8 mouse cellular contexts compared by ENCODE assay signal in genomic region chr2:26493021-26493781, GRCm38 (mm10). TPM values are rescaled to one million over a fixed set of nuclear protein-coding genes. Genes with fewer than 3 reads are reported as not detected.
A peak's percentile ranks its signal among the peaks of the same experiment; 100 is the strongest.
DNase-seq lines count a peak whose midpoint lies in the region; ATAC-seq and TF ChIP-seq lines count a peak whose summit lies in the region.

No protein-coding gene starts in this region.

- no peak for DNase-seq in left cerebral cortex, adult 2 months (ENCODE audit: extremely low spot score in 1 of 2, low spot score in 2 of 2)
- DNase-seq in left cerebral cortex, postnatal 4 days: no peak
- peak; percentile 66 for DNase-seq in embryonic facial prominence, embryonic 11.5 days (ENCODE audit: low spot score)
- DNase-seq in gastrocnemius, postnatal 10 days: no peak
- DNase-seq in ovary, postnatal 36 days (ENCODE audit: low spot score): no peak

- no peak for TF ChIP-seq CTCF in left cerebral cortex, adult 2 months (IDR thresholded peaks at IDR 0.05)

- peak overlapping the region; percentile 56 for H3K27ac ChIP-seq in left cerebral cortex, adult 2 months
- H3K27ac ChIP-seq in embryonic facial prominence, embryonic 11.5 days (replicated peaks; ENCODE audit: low read depth, low read length): peak overlapping the region; percentile 76
- peak overlapping the region; percentile 57 for H3K27ac ChIP-seq in hindbrain, embryonic 15.5 days (replicated peaks)
- peak overlapping the region; percentile 66 for H3K27ac ChIP-seq in liver, embryonic 16.5 days (ENCODE audit: low read length)
- peak overlapping the region; percentile 81 for H3K27ac ChIP-seq in stomach, embryonic 15.5 days

- no peaks in the 10 kb centered on the region for H3K36me3 ChIP-seq in embryonic facial prominence, embryonic 11.5 days (replicated peaks; ENCODE audit: control insufficient read depth, insufficient read depth, low read depth, low read length)
- no peaks in the 10 kb centered on the region for H3K36me3 ChIP-seq in hindbrain, embryonic 15.5 days
- no peaks in the 10 kb centered on the region for H3K36me3 ChIP-seq in liver, embryonic 16.5 days (ENCODE audit: control insufficient read depth, insufficient read depth)
- H3K36me3 ChIP-seq in stomach, embryonic 15.5 days: no peaks in the 10 kb centered on the region

- H3K4me3 ChIP-seq in left cerebral cortex, adult 2 months: 0 out of 2 replicates have a peak overlapping the region, but pooled peaks have one; percentile 14
- no peak overlapping the region for H3K4me3 ChIP-seq in embryonic facial prominence, embryonic 11.5 days (ENCODE audit: low read depth, low read length)
- H3K4me3 ChIP-seq in hindbrain, embryonic 15.5 days: no peak overlapping the region
- no peak overlapping the region for H3K4me3 ChIP-seq in liver, embryonic 16.5 days (ENCODE audit: low read depth, low read length)
- H3K4me3 ChIP-seq in stomach, embryonic 15.5 days (replicated peaks): no peak overlapping the region

- H3K9me3 ChIP-seq in embryonic facial prominence, embryonic 11.5 days (replicated peaks; ENCODE audit: control insufficient read depth, low read length): no peaks in the 10 kb centered on the region
- H3K9me3 ChIP-seq in hindbrain, embryonic 15.5 days: no peaks in the 10 kb centered on the region
- no peaks in the 10 kb centered on the region for H3K9me3 ChIP-seq in liver, embryonic 16.5 days (replicated peaks; ENCODE audit: control insufficient read depth, low read length)
- no peaks in the 10 kb centered on the region for H3K9me3 ChIP-seq in stomach, embryonic 15.5 days

- 0 out of 2 replicates have a peak, but pooled peaks have one; percentile 20 for ATAC-seq in embryonic facial prominence, embryonic 11.5 days (replicated peaks; ENCODE audit: insufficient number of reproducible peaks, low FRiP score, low TSS enrichment, low read depth)
- ATAC-seq in hindbrain, embryonic 15.5 days (ENCODE audit: low FRiP score, low read depth): no peak
- ATAC-seq in liver, embryonic 16.5 days (ENCODE audit: low read depth): peak; percentile 41
- no peak; the same call in 1 of the 2 replicates for ATAC-seq in stomach, embryonic 15.5 days (ENCODE audit: insufficient read depth, low FRiP score, low read depth)

- 18% methylated on average over 9 of the region's 9 CpGs for WGBS in embryonic facial prominence, embryonic 11.5 days
- 31% methylated on average over 9 of the region's 9 CpGs for WGBS in hindbrain, embryonic 15.5 days
- WGBS in liver, embryonic 16.5 days (ENCODE audit: insufficient replicate concordance): 20% methylated on average over 9 of the region's 9 CpGs
- WGBS in stomach, embryonic 15.5 days: 31% methylated on average over 9 of the region's 9 CpGs

- H3K4me1 ChIP-seq in embryonic facial prominence, embryonic 11.5 days (ENCODE audit: control insufficient read depth, insufficient read depth, low read length): peaks cover 43% of the 10 kb centered on the region
- H3K4me1 ChIP-seq in hindbrain, embryonic 15.5 days (replicated peaks): peaks cover 88% of the 10 kb centered on the region
- H3K4me1 ChIP-seq in liver, embryonic 16.5 days (ENCODE audit: control insufficient read depth, low read depth, low read length): peaks cover 16% of the 10 kb centered on the region
- peaks cover 94% of the 10 kb centered on the region for H3K4me1 ChIP-seq in stomach, embryonic 15.5 days

- peak overlapping the region; percentile 0 for H3K9ac ChIP-seq in embryonic facial prominence, embryonic 11.5 days (replicated peaks; ENCODE audit: low read length)
- H3K9ac ChIP-seq in hindbrain, embryonic 15.5 days: no peak overlapping the region
- no peak overlapping the region for H3K9ac ChIP-seq in liver, embryonic 16.5 days (ENCODE audit: low read depth, low read length)
- H3K9ac ChIP-seq in stomach, embryonic 15.5 days: no peak overlapping the region

- H3K4me2 ChIP-seq in embryonic facial prominence, embryonic 11.5 days (ENCODE audit: low read depth, low read length): no peak overlapping the region
- peak overlapping the region; percentile 31 for H3K4me2 ChIP-seq in hindbrain, embryonic 15.5 days
- H3K4me2 ChIP-seq in liver, embryonic 16.5 days (ENCODE audit: low read depth, low read length): peak overlapping the region; percentile 18; the same call in 1 of the 2 replicates
- H3K4me2 ChIP-seq in stomach, embryonic 15.5 days: peak overlapping the region; percentile 27

- intact Hi-C loops in left cerebral cortex, adult 2 months (cut with DNase I): no loop called here
- intact Hi-C loops in left cerebral cortex, postnatal 4 days (cut with DNase I): no loop called here

- no peaks in the 10 kb centered on the region for H3K27me3 ChIP-seq in embryonic facial prominence, embryonic 11.5 days (ENCODE audit: control insufficient read depth, insufficient read depth, low read length)
- no peaks in the 10 kb centered on the region for H3K27me3 ChIP-seq in hindbrain, embryonic 15.5 days
- H3K27me3 ChIP-seq in liver, embryonic 16.5 days (ENCODE audit: control insufficient read depth, insufficient read depth, low read depth, low read length): no peaks in the 10 kb centered on the region
- no peaks in the 10 kb centered on the region for H3K27me3 ChIP-seq in stomach, embryonic 15.5 days (replicated peaks)

RNA-seq across cellular contexts. Expression of gene Notch1, which starts 23.3 kb away (rescaled TPM):
- total RNA-seq in left cerebral cortex, adult 2 months (2021): 10 to 100 TPM; 23.8 to 23.9 TPM
- 10 to 100 TPM; 39.5 to 42.1 TPM for total RNA-seq in left cerebral cortex, postnatal 4 days (2021)
- 17.2 and 17.7 TPM in 2 replicates for polyA plus RNA-seq in embryonic facial prominence, embryonic 11.5 days (2014; fragmentation: Nextera tagmentation; extraction: Ambion mirVana)
- 16.3 and 18.2 TPM in 2 replicates for polyA plus RNA-seq in hindbrain, embryonic 15.5 days (2015; fragmentation: Nextera tagmentation; extraction: Ambion mirVana)
- 2.8 and 3.1 TPM in 2 replicates for polyA plus RNA-seq in liver, embryonic 16.5 days (2015; fragmentation: Nextera tagmentation; extraction: Ambion mirVana)
- polyA plus RNA-seq in stomach, embryonic 15.5 days (2015; fragmentation: Nextera tagmentation; extraction: Ambion mirVana): 16.1 and 17.9 TPM in 2 replicates
- 10 to 100 TPM; 22.5 to 33.5 TPM for total RNA-seq in gastrocnemius, postnatal 10 days (2021)

RNA-seq across cellular contexts. Expression of gene Sec16a, which starts 48.2 kb away (rescaled TPM):
- total RNA-seq in left cerebral cortex, adult 2 months (2021): 10 to 100 TPM; 50.6 to 50.9 TPM
- total RNA-seq in left cerebral cortex, postnatal 4 days (2021): 10 to 100 TPM; 52.3 to 52.6 TPM
- 30.4 and 33.3 TPM in 2 replicates for polyA plus RNA-seq in embryonic facial prominence, embryonic 11.5 days (2014; fragmentation: Nextera tagmentation; extraction: Ambion mirVana)
- polyA plus RNA-seq in hindbrain, embryonic 15.5 days (2015; fragmentation: Nextera tagmentation; extraction: Ambion mirVana): 17.5 and 21.6 TPM in 2 replicates
- polyA plus RNA-seq in liver, embryonic 16.5 days (2015; fragmentation: Nextera tagmentation; extraction: Ambion mirVana): 9.3 and 12.4 TPM in 2 replicates
- polyA plus RNA-seq in stomach, embryonic 15.5 days (2015; fragmentation: Nextera tagmentation; extraction: Ambion mirVana): 22.3 and 24.0 TPM in 2 replicates
- 10 to 100 TPM; 26.3 to 36.5 TPM for total RNA-seq in gastrocnemius, postnatal 10 days (2021)

Comparison
In these comparisons a context has a peak if more than half of its experiments do, and no peak if none do; other contexts are left out.
1. ATAC-seq: peak in embryonic facial prominence, embryonic 11.5 days (single experiment) and liver, embryonic 16.5 days (single experiment); none in hindbrain, embryonic 15.5 days (single experiment) and stomach, embryonic 15.5 days (single experiment).
2. Peak in every context shown above with its lines, with median percentiles within 50 percentile points of each other: H3K27ac ChIP-seq.